Mouse (Mus musculus) layer of hippocampus, postnatal 10 days (tissue): ENCODE measurements around the gene Serpinb12. TPM values are rescaled to one million over a fixed set of nuclear protein-coding genes. Genes with fewer than 3 reads are reported as not detected.
A peak's percentile ranks its signal among the peaks of the same experiment; 100 is the strongest.
"Not testable (repeated sequence)": the region's sequence is repeated elsewhere in the genome, so short reads cannot be mapped to it uniquely, and the experiment has no call there.

Source experiments
- DNase-seq, 2 experiments: peaks; one replicate each; pipeline ENCODE4 v3.0.0; 2021; ENCODE audit warnings: low spot score in 2 of 2
- long read RNA-seq: library from polyadenylated mRNA; stranded (forward); transcript quantifications from one replicate; pipeline ENCODE4 v2.0.0, GENCODE M21; 2023
- total RNA-seq, 2 experiments: library from RNA; stranded (reverse); gene quantifications; 2 replicates each; pipeline ENCODE4 v1.2.3; 2021

Serpinb12 gene
- not detected for total RNA-seq
- long read RNA-seq = 0 reads

- no peak for DNase-seq
These were observed at the start of gene Serpinb12 for GRCm38 (mm10) chr1:106934265-106934664. TSS of gene Serpinb12 (plus strand) at chr1:106934449.

GRCm38 (mm10) chr1:106895142-106895541 is 39.1 kb upstream of the Serpinb12 start:
- DNase-seq = not testable (repeated sequence)

- DNase-seq = peak; percentile 12 to 16
These were observed 32.8 kb upstream of the Serpinb12 start for GRCm38 (mm10) chr1:106901406-106901805.

GRCm38 (mm10) chr1:106931954-106932353 is 2.3 kb upstream of the Serpinb12 start:
- DNase-seq = no peak

- DNase-seq = no peak
These were observed 591 bp upstream of the Serpinb12 start for GRCm38 (mm10) chr1:106933658-106934057.

GRCm38 (mm10) chr1:106947217-106947616 is 13.0 kb downstream of the Serpinb12 start:
- DNase-seq = no peak

- DNase-seq = no peak
These were observed 25.7 kb downstream of the Serpinb12 start for GRCm38 (mm10) chr1:106959981-106960380.

GRCm38 (mm10) chr1:106961023-106961422 is 26.8 kb downstream of the Serpinb12 start:
- DNase-seq = peak; percentile 7 to 21

GRCm38 (mm10) chr1:106980684-106981083 is 46.4 kb downstream of the Serpinb12 start, which contains the start of gene Serpinb13:
TSS of gene Serpinb13 (plus strand) at chr1:106980984.
- DNase-seq = no peak

- DNase-seq = no peak
These were observed 48.8 kb downstream of the Serpinb12 start for GRCm38 (mm10) chr1:106983092-106983491.

- no peak for DNase-seq
These were observed 49.6 kb downstream of the Serpinb12 start for GRCm38 (mm10) chr1:106983865-106984264.

- DNase-seq = no peak
These were observed 66.2 kb downstream of the Serpinb12 start for GRCm38 (mm10) chr1:107000424-107000823.

- DNase-seq = no peak
These were observed 67.5 kb downstream of the Serpinb12 start for GRCm38 (mm10) chr1:107001754-107002153.

- no peak for DNase-seq
These were observed 72.1 kb downstream of the Serpinb12 start for GRCm38 (mm10) chr1:107006316-107006715.

Other genes with a start within 250 kb of the Serpinb12 start
- gene Bcl2, start 220.2 kb upstream of the Serpinb12 start, total RNA-seq = 10 to 100 TPM; 11.2 to 11.3 TPM
- 10 to 100 TPM; 21.8 to 25.5 TPM for gene Kdsr, start 174.7 kb upstream of the Serpinb12 start, total RNA-seq
- 10 to 100 TPM; 48.0 to 54.3 TPM for gene Vps4b, start 137.7 kb upstream of the Serpinb12 start, total RNA-seq
- gene Serpinb5, start 73.3 kb upstream of the Serpinb12 start, total RNA-seq = not detected
- gene Serpinb13, start 46.5 kb downstream of the Serpinb12 start, total RNA-seq = not detected
- not detected for gene Serpinb3a, start 117.9 kb downstream of the Serpinb12 start, total RNA-seq
- gene Serpinb3d, start 149.1 kb downstream of the Serpinb12 start, total RNA-seq = not detected